Mouse (Mus musculus): Measurements from ENCODE around the gene Aaas. TPM values are rescaled to one million over a fixed set of nuclear protein-coding genes. Genes with fewer than 3 reads are reported as not detected.

The Aaas gene
- polyA plus RNA-seq, 1 experiment from 2014 or later, result 56.8 TPM

GRCm38 (mm10) chr15:102310074-102310845 lies 40.3 kb downstream of the Aaas start:
- no peak for DNase-seq (ENCODE audit: low spot score)

- no peak for DNase-seq (ENCODE audit: low spot score)
Observed at GRCm38 (mm10) chr15:102308717-102309116, 41.9 kb downstream of the Aaas start.

GRCm38 (mm10) chr15:102302542-102302941 lies 48.0 kb downstream of the Aaas start:
- no peak for DNase-seq (ENCODE audit: low spot score)

GRCm38 (mm10) chr15:102296368-102297006 lies 54.1 kb downstream of the Aaas start:
- no peak for DNase-seq (ENCODE audit: low spot score)

- DNase-seq (ENCODE audit: low spot score), result peak; percentile 93
Observed at GRCm38 (mm10) chr15:102295633-102296367, 54.8 kb downstream of the Aaas start, which contains the start of gene Espl1. TSS of gene Espl1 (plus strand) at chr15:102296266.

Other genes with a start within 250 kb of the Aaas start
- gene Spryd3, start 214.5 kb downstream of the Aaas start, polyA plus RNA-seq (2015; fragmentation: Nextera tagmentation; extraction: Ambion mirVana), result 19.1 and 19.9 TPM in 2 replicates
- 6.8 and 7.5 TPM in 2 replicates for gene Igfbp6, start 206.4 kb downstream of the Aaas start, polyA plus RNA-seq (2015; fragmentation: Nextera tagmentation; extraction: Ambion mirVana)
- gene Soat2, start 200.2 kb downstream of the Aaas start, polyA plus RNA-seq (2015; fragmentation: Nextera tagmentation; extraction: Ambion mirVana), result 1.0 and 1.1 TPM in 2 replicates
- gene Zfp740, start 147.5 kb downstream of the Aaas start, polyA plus RNA-seq (2015; fragmentation: Nextera tagmentation; extraction: Ambion mirVana), result 48.8 and 64.9 TPM in 2 replicates
- gene Csad, start 146.0 kb downstream of the Aaas start, polyA plus RNA-seq (2015; fragmentation: Nextera tagmentation; extraction: Ambion mirVana), result 32.2 and 33.7 TPM in 2 replicates
- gene Itgb7, start 118.8 kb downstream of the Aaas start, polyA plus RNA-seq (2015; fragmentation: Nextera tagmentation; extraction: Ambion mirVana), result 65.6 and 68.7 TPM in 2 replicates
- gene Rarg, start 93.3 kb downstream of the Aaas start, polyA plus RNA-seq (2015; fragmentation: Nextera tagmentation; extraction: Ambion mirVana), result 6.0 and 7.4 TPM in 2 replicates
- gene Gm9918, start 80.2 kb downstream of the Aaas start, polyA plus RNA-seq (2015; fragmentation: Nextera tagmentation; extraction: Ambion mirVana), result 0.17 and 0.26 TPM in 2 replicates
- 53.5 and 55.1 TPM in 2 replicates for gene Mfsd5, start 71.3 kb downstream of the Aaas start, polyA plus RNA-seq (2015; fragmentation: Nextera tagmentation; extraction: Ambion mirVana)
- gene Espl1, start 54.5 kb downstream of the Aaas start, polyA plus RNA-seq (2015; fragmentation: Nextera tagmentation; extraction: Ambion mirVana), result 17.7 and 18.0 TPM in 2 replicates
- gene Pfdn5, start 24.7 kb downstream of the Aaas start, polyA plus RNA-seq (2015; fragmentation: Nextera tagmentation; extraction: Ambion mirVana), result 446 and 454 TPM in 2 replicates
- 94.7 and 107 TPM in 2 replicates for gene Myg1, start 19.1 kb downstream of the Aaas start, polyA plus RNA-seq (2015; fragmentation: Nextera tagmentation; extraction: Ambion mirVana)
- gene Sp7, start 16.4 kb upstream of the Aaas start, polyA plus RNA-seq (2015; fragmentation: Nextera tagmentation; extraction: Ambion mirVana), result 0.10 and 0.13 TPM in 2 replicates
- gene Sp1, start 55.4 kb upstream of the Aaas start, polyA plus RNA-seq (2015; fragmentation: Nextera tagmentation; extraction: Ambion mirVana), result 9.7 and 10.9 TPM in 2 replicates
- 1.8 and 2.1 TPM in 2 replicates for gene Amhr2, start 94.6 kb upstream of the Aaas start, polyA plus RNA-seq (2015; fragmentation: Nextera tagmentation; extraction: Ambion mirVana)
- 88.9 and 90.3 TPM in 2 replicates for gene Prr13, start 108.3 kb upstream of the Aaas start, polyA plus RNA-seq (2015; fragmentation: Nextera tagmentation; extraction: Ambion mirVana)
- 263 and 265 TPM in 2 replicates for gene Pcbp2, start 119.8 kb upstream of the Aaas start, polyA plus RNA-seq (2015; fragmentation: Nextera tagmentation; extraction: Ambion mirVana)
- gene Gm10337, start 153.0 kb upstream of the Aaas start, polyA plus RNA-seq (2015; fragmentation: Nextera tagmentation; extraction: Ambion mirVana), result 2.0 TPM in 1 of 2 replicates, not detected in the other
- gene Map3k12, start 166.3 kb upstream of the Aaas start, polyA plus RNA-seq (2015; fragmentation: Nextera tagmentation; extraction: Ambion mirVana), result 4.1 and 4.2 TPM in 2 replicates
- 65.5 and 66.3 TPM in 2 replicates for gene Tarbp2, start 167.4 kb upstream of the Aaas start, polyA plus RNA-seq (2015; fragmentation: Nextera tagmentation; extraction: Ambion mirVana)
- gene Npff, start 174.2 kb upstream of the Aaas start, polyA plus RNA-seq (2015; fragmentation: Nextera tagmentation; extraction: Ambion mirVana), result 2.1 and 3.9 TPM in 2 replicates

Measured in thymus, postnatal 0 days (tissue).